In the genomic region with DNA sequence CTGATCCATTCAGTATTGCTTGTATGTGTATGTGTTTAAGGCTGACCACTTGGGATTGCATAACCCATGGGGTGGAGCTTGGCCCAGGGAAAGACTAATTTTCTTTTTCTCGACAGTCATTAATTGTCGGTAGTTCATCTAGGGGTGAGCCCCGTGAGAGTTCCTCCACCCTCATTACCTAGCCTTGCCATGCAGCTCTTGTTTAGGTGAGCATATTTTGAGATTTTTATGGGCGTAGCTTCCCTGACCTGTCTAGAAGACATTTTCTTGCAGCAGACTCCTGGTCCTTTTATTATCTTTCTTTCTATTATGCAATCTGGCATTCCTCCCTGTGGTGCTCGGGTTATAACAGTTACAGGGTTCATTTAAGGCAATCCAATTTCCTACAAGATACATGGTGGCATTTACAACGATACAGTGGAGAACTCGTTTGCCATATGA, we compare ENCODE assay signal across 14 mouse cellular contexts.
A peak's percentile ranks its signal among the peaks of the same experiment; 100 is the strongest.
DNase-seq lines count a peak whose midpoint lies in the region; ATAC-seq and TF ChIP-seq lines count a peak whose summit lies in the region.
"Had no signal": no experiment of that assay in that cellular context is flagged by ENCODE, and none has a peak within 500 bp of the region (broad histone marks: within the 10 kb centered on the region; RNA-seq: fewer than 3 reads in every experiment).

No protein-coding gene starts in this region.

- no peaks in the 10 kb centered on the region; the same call in none of the 2 replicates for H3K4me1 ChIP-seq in heart, postnatal 0 days (ENCODE audit: control insufficient read depth, insufficient read depth)
- 0 out of 2 replicates have a peak, but pooled peaks cover 5% of the 10 kb centered on the region for H3K4me1 ChIP-seq in heart, embryonic 10.5 days
- H3K4me1 ChIP-seq in intestine, embryonic 15.5 days (replicated peaks), result no peaks in the 10 kb centered on the region
- peaks cover 7% of the 10 kb centered on the region for H3K4me1 ChIP-seq in neural tube, embryonic 13.5 days (replicated peaks)
- H3K4me1 ChIP-seq: midbrain, embryonic 15.5 days had no signal

- ATAC-seq in heart, postnatal 0 days (ENCODE audit: insufficient read depth, low read depth), result no peak
- ATAC-seq in intestine, embryonic 15.5 days, result peak; percentile 60
- no peak; the same call in 1 of the 2 replicates for ATAC-seq in neural tube, embryonic 13.5 days (ENCODE audit: low read depth)
- ATAC-seq: forebrain, embryonic 15.5 days; midbrain, embryonic 15.5 days had no signal

- 56% methylated on average over 7 of the region's 7 CpGs for WGBS in heart, postnatal 0 days
- 71% methylated on average over 7 of the region's 7 CpGs for WGBS in heart, embryonic 10.5 days
- WGBS in intestine, embryonic 15.5 days, result 53% methylated on average over 7 of the region's 7 CpGs
- 44% methylated on average over 7 of the region's 7 CpGs for WGBS in neural tube, embryonic 13.5 days

- H3K27ac ChIP-seq in heart, postnatal 0 days (ENCODE audit: low read depth), result 0 out of 2 replicates have a peak overlapping the region, but pooled peaks have one; percentile 55
- no peak overlapping the region for H3K27ac ChIP-seq in heart, embryonic 10.5 days
- H3K27ac ChIP-seq in intestine, embryonic 15.5 days, result no peak overlapping the region
- H3K27ac ChIP-seq in neural tube, embryonic 13.5 days (replicated peaks), result 0 out of 2 replicates have a peak overlapping the region, but pooled peaks have one; percentile 42
- H3K27ac ChIP-seq: forebrain, embryonic 15.5 days; hindbrain, embryonic 10.5 days; midbrain, embryonic 15.5 days had no signal

- no peak for TF ChIP-seq CTCF in heart, postnatal 0 days (IDR thresholded peaks at IDR 0.05; ENCODE audit: low read depth)

- no peak for DNase-seq in heart, postnatal 0 days (ENCODE audit: low spot score)
- DNase-seq in heart, embryonic 10.5 days (ENCODE audit: low spot score), result no peak
- peak; percentile 22 to 43 for DNase-seq in lung, adult 18-20 months
- no peak for DNase-seq in lung, postnatal 10 days
- no peak for DNase-seq in layer of hippocampus, adult 9-11 months
- DNase-seq: adrenal gland, postnatal 14 days; cerebellum, adult 9-10 months; lung, postnatal 4 days had no signal

- no peak overlapping the region for H3K4me2 ChIP-seq in heart, postnatal 0 days (ENCODE audit: low read depth, low read length)
- no peak overlapping the region for H3K4me2 ChIP-seq in intestine, embryonic 15.5 days (replicated peaks)
- H3K4me2 ChIP-seq in neural tube, embryonic 13.5 days, result no peak overlapping the region
- H3K4me2 ChIP-seq: forebrain, embryonic 15.5 days; heart, embryonic 11.5 days; midbrain, embryonic 15.5 days had no signal

- no peaks in the 10 kb centered on the region for H3K27me3 ChIP-seq in heart, postnatal 0 days (ENCODE audit: control insufficient read depth, insufficient read depth, low read length)
- no peaks in the 10 kb centered on the region for H3K27me3 ChIP-seq in heart, embryonic 10.5 days (ENCODE audit: insufficient read depth, poor library complexity, severe bottlenecking)
- no peaks in the 10 kb centered on the region for H3K27me3 ChIP-seq in intestine, embryonic 15.5 days (replicated peaks)
- no peaks in the 10 kb centered on the region for H3K27me3 ChIP-seq in neural tube, embryonic 13.5 days
- H3K27me3 ChIP-seq: forebrain, embryonic 15.5 days; midbrain, embryonic 15.5 days had no signal

- H3K4me3 ChIP-seq in heart, postnatal 0 days (ENCODE audit: low read depth, low read length), result no peak overlapping the region
- H3K4me3 ChIP-seq in heart, embryonic 10.5 days, result no peak overlapping the region
- no peak overlapping the region for H3K4me3 ChIP-seq in intestine, embryonic 15.5 days (replicated peaks)
- H3K4me3 ChIP-seq in neural tube, embryonic 13.5 days, result no peak overlapping the region
- H3K4me3 ChIP-seq: forebrain, embryonic 15.5 days; hindbrain, embryonic 10.5 days; midbrain, embryonic 15.5 days had no signal

- TF ChIP-seq EP300 in heart, postnatal 0 days (IDR thresholded peaks at IDR 0.05; ENCODE audit: low read depth), result no peak

- no peak overlapping the region for H3K9ac ChIP-seq in heart, postnatal 0 days (replicated peaks; ENCODE audit: low read depth, low read length)
- H3K9ac ChIP-seq in intestine, embryonic 15.5 days, result no peak overlapping the region
- H3K9ac ChIP-seq in neural tube, embryonic 13.5 days, result no peak overlapping the region
- H3K9ac ChIP-seq: forebrain, embryonic 15.5 days; midbrain, embryonic 15.5 days had no signal

- no peaks in the 10 kb centered on the region for H3K9me3 ChIP-seq in heart, postnatal 0 days (replicated peaks; ENCODE audit: control insufficient read depth, low read length)
- H3K9me3 ChIP-seq in heart, embryonic 10.5 days, result no peaks in the 10 kb centered on the region
- no peaks in the 10 kb centered on the region for H3K9me3 ChIP-seq in intestine, embryonic 15.5 days
- H3K9me3 ChIP-seq in neural tube, embryonic 13.5 days, result no peaks in the 10 kb centered on the region
- H3K9me3 ChIP-seq: forebrain, embryonic 15.5 days; hindbrain, embryonic 10.5 days; midbrain, embryonic 15.5 days had no signal

- no peaks in the 10 kb centered on the region for H3K36me3 ChIP-seq in heart, postnatal 0 days (replicated peaks; ENCODE audit: control insufficient read depth, insufficient read depth, low read length)
- no peaks in the 10 kb centered on the region for H3K36me3 ChIP-seq in heart, embryonic 10.5 days
- H3K36me3 ChIP-seq in intestine, embryonic 15.5 days, result no peaks in the 10 kb centered on the region
- H3K36me3 ChIP-seq in neural tube, embryonic 13.5 days, result no peaks in the 10 kb centered on the region
- H3K36me3 ChIP-seq: forebrain, embryonic 15.5 days; hindbrain, embryonic 10.5 days; midbrain, embryonic 15.5 days had no signal

Comparison
In these comparisons a context has a peak if more than half of its experiments do, and no peak if none do; other contexts are left out.
1. DNase-seq: peak in lung, adult 18-20 months (2 of 2); none in heart, postnatal 0 days (single experiment), heart, embryonic 10.5 days (single experiment), lung, postnatal 10 days (single experiment) and layer of hippocampus, adult 9-11 months (single experiment).
2. H3K27ac ChIP-seq: peak in heart, postnatal 0 days (single experiment) and neural tube, embryonic 13.5 days (single experiment); none in heart, embryonic 10.5 days (single experiment) and intestine, embryonic 15.5 days (single experiment).